Mouse (Mus musculus): ENCODE data around the gene Gm11992. TPM values are rescaled to one million over a fixed set of nuclear protein-coding genes. Genes with fewer than 3 reads are reported as not detected.

Gm11992 gene
- 0.33 and 0.55 TPM in 2 replicates for polyA plus RNA-seq (2011; ENCODE audit: insufficient read depth, insufficient read length, low read depth, missing spikeins)

DNA sequence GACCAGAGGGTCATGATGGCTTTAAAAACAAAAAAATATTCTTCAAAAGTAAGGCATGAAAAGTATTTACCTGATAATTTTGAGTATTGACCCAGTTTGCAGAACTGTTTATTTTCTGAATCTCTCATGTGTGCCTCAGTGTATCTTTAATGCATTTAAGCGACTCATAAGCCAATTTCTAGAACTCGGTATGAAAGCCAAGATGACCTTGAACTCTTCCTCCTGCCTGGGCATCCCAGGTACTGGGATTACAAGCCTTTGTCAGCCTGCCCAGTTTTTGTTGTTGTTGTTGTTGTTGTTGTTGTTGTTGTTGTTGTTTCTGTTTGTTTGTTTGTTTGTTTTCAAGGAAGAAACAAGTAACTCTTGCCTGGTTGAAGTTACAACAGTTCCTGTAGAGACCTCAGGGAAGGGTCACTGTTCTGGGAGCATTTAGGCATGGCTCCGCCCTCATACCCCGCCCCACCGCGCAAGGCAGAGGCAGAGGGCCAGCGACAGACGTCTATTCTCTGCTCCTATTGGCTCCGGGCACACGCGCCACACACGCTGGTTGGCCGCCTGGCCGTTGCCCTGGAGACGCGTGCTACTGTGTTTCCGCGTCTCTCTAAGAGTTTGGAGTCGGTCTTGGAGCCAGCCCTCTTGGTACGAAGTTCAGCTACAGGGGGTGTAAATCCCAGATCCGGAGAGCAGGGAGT is at the start of gene Gm11992:
Gene Gm11992, plus strand, starts transcription at position 584 of the 692 bp plus-strand sequence.
- H3K9ac ChIP-seq (ENCODE audit: low read depth, poor library complexity, severe bottlenecking): peak within 1 kb of the TSS; percentile 28; the same call in 1 of the 2 replicates
- H3K27ac ChIP-seq (ENCODE audit: insufficient read depth, low read length): no peak within 1 kb of the TSS
- no peaks in the 10 kb centered on the region for H3K9me3 ChIP-seq (replicated peaks; ENCODE audit: control insufficient read depth, insufficient read depth, low read length, poor library complexity, severe bottlenecking)
- H3K36me3 ChIP-seq (ENCODE audit: control insufficient read depth, insufficient read depth, low read length, poor library complexity, severe bottlenecking): no peaks in the 10 kb centered on the region
- H3K4me1 ChIP-seq (ENCODE audit: control insufficient read depth, insufficient read depth, low read length): peaks cover 3% of the 10 kb centered on the region
- H3K4me3 ChIP-seq (ENCODE audit: low read depth, low read length): peak within 1 kb of the TSS; percentile 68
- H3K27me3 ChIP-seq (ENCODE audit: control insufficient read depth, insufficient read depth, low read length, poor library complexity, severe bottlenecking): no peaks in the 10 kb centered on the region
- TF ChIP-seq POLR2A (IDR thresholded peaks at IDR 0.05; ENCODE audit: insufficient read depth, low read length): no peak
- no peak for TF ChIP-seq CTCF (IDR thresholded peaks at IDR 0.05; ENCODE audit: low read depth, low read length)

DNA sequence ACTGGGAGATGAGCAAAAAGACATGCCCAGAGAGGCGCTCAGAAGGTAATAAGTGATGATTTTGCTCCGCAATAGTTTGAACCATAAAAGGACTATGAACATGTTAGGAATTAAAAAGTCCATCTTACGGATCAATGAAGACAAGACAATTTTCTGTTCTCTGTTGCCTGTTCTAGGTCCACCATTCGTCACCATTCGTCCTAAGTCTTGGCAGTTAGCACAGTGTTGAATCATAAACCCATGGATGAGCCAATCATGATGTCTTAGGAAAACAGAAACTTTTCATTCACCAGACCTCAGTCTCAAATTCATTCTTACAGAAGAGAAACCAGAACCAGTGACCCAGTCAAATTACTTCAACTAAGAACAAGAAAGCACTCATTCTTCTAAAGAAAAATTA is 39.6 kb upstream of the Gm11992 start:
- no peak overlapping the region for H3K27ac ChIP-seq (ENCODE audit: insufficient read depth, low read length)
- TF ChIP-seq EP300 (IDR thresholded peaks at IDR 0.05; ENCODE audit: insufficient read depth, low read depth, low read length) (no peak), CTCF (IDR thresholded peaks at IDR 0.05; ENCODE audit: low read depth, low read length) (no peak), POLR2A (IDR thresholded peaks at IDR 0.05; ENCODE audit: insufficient read depth, low read length) (no peak)
- no peaks in the 10 kb centered on the region for H3K27me3 ChIP-seq (ENCODE audit: control insufficient read depth, insufficient read depth, low read length, poor library complexity, severe bottlenecking)
- H3K9me3 ChIP-seq (replicated peaks; ENCODE audit: control insufficient read depth, insufficient read depth, low read length, poor library complexity, severe bottlenecking): no peaks in the 10 kb centered on the region
- H3K36me3 ChIP-seq (ENCODE audit: control insufficient read depth, insufficient read depth, low read length, poor library complexity, severe bottlenecking): peaks cover 31% of the 10 kb centered on the region
- H3K9ac ChIP-seq (ENCODE audit: low read depth, poor library complexity, severe bottlenecking): no peak overlapping the region
- H3K4me3 ChIP-seq (ENCODE audit: low read depth, low read length): no peak overlapping the region
- no peaks in the 10 kb centered on the region for H3K4me1 ChIP-seq (ENCODE audit: control insufficient read depth, insufficient read depth, low read length)

DNA sequence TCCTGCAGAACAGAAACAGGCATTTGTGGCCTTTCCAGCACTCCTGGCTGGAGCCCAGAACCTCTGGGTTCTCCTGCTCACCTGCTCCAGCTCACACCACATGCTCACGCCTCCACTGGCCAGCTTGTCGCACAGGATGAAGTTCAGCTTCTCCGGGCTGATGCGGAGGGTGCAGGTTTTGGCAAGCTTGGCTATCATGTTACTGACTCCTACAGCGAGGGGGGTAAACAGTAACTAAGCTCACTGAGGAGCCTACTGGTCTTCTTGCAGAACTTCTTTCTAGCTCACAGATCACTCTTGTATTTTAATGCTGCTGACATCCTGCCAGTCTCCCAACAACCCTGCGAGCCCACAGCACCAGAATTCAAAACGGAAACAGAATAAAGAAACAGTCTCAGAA is 38.0 kb upstream of the Gm11992 start:
- TF ChIP-seq POLR2A (IDR thresholded peaks at IDR 0.05; ENCODE audit: insufficient read depth, low read length) (no peak), CTCF (IDR thresholded peaks at IDR 0.05; ENCODE audit: low read depth, low read length) (no peak), EP300 (IDR thresholded peaks at IDR 0.05; ENCODE audit: insufficient read depth, low read depth, low read length) (no peak)
- H3K9me3 ChIP-seq (replicated peaks; ENCODE audit: control insufficient read depth, insufficient read depth, low read length, poor library complexity, severe bottlenecking): no peaks in the 10 kb centered on the region
- peak overlapping the region; percentile 85 for H3K9ac ChIP-seq (ENCODE audit: low read depth, poor library complexity, severe bottlenecking)
- peaks cover 16% of the 10 kb centered on the region for H3K36me3 ChIP-seq (ENCODE audit: control insufficient read depth, insufficient read depth, low read length, poor library complexity, severe bottlenecking)
- peaks cover 2% of the 10 kb centered on the region; the same call in 1 of the 2 replicates for H3K27me3 ChIP-seq (ENCODE audit: control insufficient read depth, insufficient read depth, low read length, poor library complexity, severe bottlenecking)
- H3K4me1 ChIP-seq (ENCODE audit: control insufficient read depth, insufficient read depth, low read length): no peaks in the 10 kb centered on the region
- H3K4me3 ChIP-seq (ENCODE audit: low read depth, low read length): peak overlapping the region; percentile 94
- H3K27ac ChIP-seq (ENCODE audit: insufficient read depth, low read length): peak overlapping the region; percentile 42; the same call in 1 of the 2 replicates

DNA sequence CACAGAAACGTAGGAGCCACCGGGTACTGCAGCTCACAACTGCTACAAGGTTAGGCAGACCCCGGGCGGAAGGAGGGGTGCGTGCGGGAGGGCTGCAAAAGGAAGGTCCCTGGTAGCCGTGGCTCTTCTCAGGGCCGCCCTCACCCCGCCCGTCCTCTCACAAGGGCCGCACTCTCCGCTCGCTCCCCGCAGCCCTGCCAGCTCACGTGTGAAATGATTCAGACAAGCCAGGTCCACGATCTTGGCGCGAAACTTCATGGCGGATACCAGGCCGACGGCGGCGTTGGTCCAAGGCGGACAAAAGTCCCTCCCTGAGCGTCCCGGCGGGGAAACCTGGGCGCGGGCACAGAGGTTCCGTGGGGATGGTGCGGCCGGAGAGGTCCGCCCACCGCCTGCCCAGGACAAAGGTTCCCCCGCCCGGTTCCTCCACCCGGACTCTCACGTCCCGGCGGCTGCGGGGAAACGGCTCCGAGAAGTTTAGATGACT is 37.5 kb upstream of the Gm11992 start, which contains the start of gene Hus1:
Gene Hus1, minus strand, starts transcription at position 339 of the 487 bp plus-strand sequence.
- no peaks in the 10 kb centered on the region for H3K4me1 ChIP-seq (ENCODE audit: control insufficient read depth, insufficient read depth, low read length)
- H3K27ac ChIP-seq (ENCODE audit: insufficient read depth, low read length): peak within 1 kb of the TSS; percentile 42
- H3K4me3 ChIP-seq (ENCODE audit: low read depth, low read length): peak within 1 kb of the TSS; percentile 94
- H3K36me3 ChIP-seq (ENCODE audit: control insufficient read depth, insufficient read depth, low read length, poor library complexity, severe bottlenecking): peaks cover 13% of the 10 kb centered on the region; the same call in 1 of the 2 replicates
- no peaks in the 10 kb centered on the region for H3K9me3 ChIP-seq (replicated peaks; ENCODE audit: control insufficient read depth, insufficient read depth, low read length, poor library complexity, severe bottlenecking)
- H3K9ac ChIP-seq (ENCODE audit: low read depth, poor library complexity, severe bottlenecking): peak within 1 kb of the TSS; percentile 85
- TF ChIP-seq POLR2A (IDR thresholded peaks at IDR 0.05; ENCODE audit: insufficient read depth, low read length): peak; percentile 45
- TF ChIP-seq EP300 (IDR thresholded peaks at IDR 0.05; ENCODE audit: insufficient read depth, low read depth, low read length): no peak
- H3K27me3 ChIP-seq (ENCODE audit: control insufficient read depth, insufficient read depth, low read length, poor library complexity, severe bottlenecking): peaks cover 2% of the 10 kb centered on the region; the same call in 1 of the 2 replicates

DNA sequence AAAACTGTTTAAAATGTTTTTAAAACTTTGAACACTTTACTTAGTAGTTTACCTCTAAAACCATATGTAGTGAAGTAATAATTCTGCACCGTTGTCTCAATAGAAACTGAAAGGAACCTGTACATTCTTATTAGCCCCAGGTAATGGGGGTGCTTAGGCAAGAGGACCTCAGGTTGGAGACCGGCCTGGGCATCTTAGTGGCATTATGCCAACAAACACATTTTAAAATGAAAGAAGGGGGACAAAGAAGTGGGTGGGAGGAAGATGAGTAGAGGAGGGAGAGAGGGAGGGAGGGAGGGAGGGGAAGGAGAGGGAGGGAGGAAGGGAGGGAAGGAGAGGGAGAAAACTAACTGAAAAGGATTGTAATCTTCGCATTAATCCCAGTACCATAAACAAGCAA is 37.0 kb upstream of the Gm11992 start:
- H3K9ac ChIP-seq (ENCODE audit: low read depth, poor library complexity, severe bottlenecking): peak overlapping the region; percentile 85
- H3K36me3 ChIP-seq (ENCODE audit: control insufficient read depth, insufficient read depth, low read length, poor library complexity, severe bottlenecking): peaks cover 10% of the 10 kb centered on the region; the same call in 1 of the 2 replicates
- no peak overlapping the region for H3K27ac ChIP-seq (ENCODE audit: insufficient read depth, low read length)
- H3K27me3 ChIP-seq (ENCODE audit: control insufficient read depth, insufficient read depth, low read length, poor library complexity, severe bottlenecking): peaks cover 2% of the 10 kb centered on the region; the same call in 1 of the 2 replicates
- no peaks in the 10 kb centered on the region for H3K4me1 ChIP-seq (ENCODE audit: control insufficient read depth, insufficient read depth, low read length)
- H3K4me3 ChIP-seq (ENCODE audit: low read depth, low read length): peak overlapping the region; percentile 94
- H3K9me3 ChIP-seq (replicated peaks; ENCODE audit: control insufficient read depth, insufficient read depth, low read length, poor library complexity, severe bottlenecking): no peaks in the 10 kb centered on the region
- no peak for TF ChIP-seq POLR2A (IDR thresholded peaks at IDR 0.05; ENCODE audit: insufficient read depth, low read length)
- TF ChIP-seq CTCF (IDR thresholded peaks at IDR 0.05; ENCODE audit: low read depth, low read length): no peak
- TF ChIP-seq EP300 (IDR thresholded peaks at IDR 0.05; ENCODE audit: insufficient read depth, low read depth, low read length): no peak

DNA sequence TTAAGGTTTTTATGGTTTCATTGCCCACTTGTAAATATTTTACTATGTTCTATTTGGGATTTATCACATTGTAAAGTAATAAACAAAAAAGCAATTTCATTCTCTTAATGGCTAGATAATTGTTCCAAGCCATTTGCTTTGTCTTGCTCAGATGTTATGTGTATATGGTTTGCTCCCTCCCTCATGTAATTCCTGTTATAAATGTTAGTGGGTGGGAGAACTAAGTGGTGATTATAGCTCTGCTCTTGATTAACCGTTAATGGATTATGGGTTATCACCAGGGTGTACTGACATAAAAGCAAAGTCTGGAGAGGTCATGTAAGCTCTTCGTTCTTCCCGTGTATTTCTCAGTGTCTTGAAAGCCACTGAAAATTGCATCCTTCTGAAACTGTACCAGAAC is 33.7 kb upstream of the Gm11992 start:
- H3K36me3 ChIP-seq (ENCODE audit: control insufficient read depth, insufficient read depth, low read length, poor library complexity, severe bottlenecking): no peaks in the 10 kb centered on the region
- H3K9ac ChIP-seq (ENCODE audit: low read depth, poor library complexity, severe bottlenecking): no peak overlapping the region
- H3K4me3 ChIP-seq (ENCODE audit: low read depth, low read length): no peak overlapping the region
- no peaks in the 10 kb centered on the region for H3K9me3 ChIP-seq (replicated peaks; ENCODE audit: control insufficient read depth, insufficient read depth, low read length, poor library complexity, severe bottlenecking)
- no peaks in the 10 kb centered on the region for H3K4me1 ChIP-seq (ENCODE audit: control insufficient read depth, insufficient read depth, low read length)
- H3K27ac ChIP-seq (ENCODE audit: insufficient read depth, low read length): no peak overlapping the region
- H3K27me3 ChIP-seq (ENCODE audit: control insufficient read depth, insufficient read depth, low read length, poor library complexity, severe bottlenecking): peaks cover 2% of the 10 kb centered on the region; the same call in 1 of the 2 replicates
- TF ChIP-seq CTCF (IDR thresholded peaks at IDR 0.05; ENCODE audit: low read depth, low read length) (no peak), EP300 (IDR thresholded peaks at IDR 0.05; ENCODE audit: insufficient read depth, low read depth, low read length) (no peak), POLR2A (IDR thresholded peaks at IDR 0.05; ENCODE audit: insufficient read depth, low read length) (no peak)
